Mouse (Mus musculus) kidney, embryonic 16.5 days (tissue): ENCODE results near the gene Ncaph. TPM values are rescaled to one million over a fixed set of nuclear protein-coding genes. Genes with fewer than 3 reads are reported as not detected.
"Not testable (repeated sequence)": the region's sequence is repeated elsewhere in the genome, so short reads cannot be mapped to it uniquely, and the experiment has no call there.

ENCODE experiments used
- ATAC-seq: fragments of 200-750 bp; cut with Nextera tagmentation; 2 replicates; pipeline ENCODE4 v1.8.0; 2017; ENCODE audit warnings: moderate TSS enrichment; ENCODE audit not compliant: low FRiP score, low TSS enrichment
- H3K27ac ChIP-seq: fragments of 300-500 bp; sonication (generic); 2 replicates; pipeline ENCODE4 v1.5.1; 2014; ENCODE audit warnings: low read length
- H3K27me3 ChIP-seq: fragments of 300-500 bp; sonication (generic); 2 replicates; pipeline ENCODE4 v1.6.1; 2014; ENCODE audit warnings: low read length, control low read depth, mixed read lengths; ENCODE audit not compliant: insufficient read depth
- H3K36me3 ChIP-seq: fragments of 300-500 bp; sonication (generic); 2 replicates; pipeline ENCODE4 v1.6.1; 2014; ENCODE audit warnings: low read length, control low read depth, mixed read lengths; ENCODE audit not compliant: insufficient read depth
- H3K4me1 ChIP-seq: fragments of 300-500 bp; sonication (generic); 2 replicates; pipeline ENCODE4 v1.6.1; 2014; ENCODE audit warnings: low read length, control low read depth, mixed read lengths; ENCODE audit not compliant: insufficient read depth
- H3K4me2 ChIP-seq: fragments of 300-500 bp; sonication (generic); replicated peaks from 2 replicates; pipeline ENCODE4 v1.6.1; 2014; ENCODE audit warnings: low read depth, low read length
- H3K4me3 ChIP-seq: fragments of 300-500 bp; sonication (generic); 2 replicates; pipeline ENCODE4 v1.5.1; 2014; ENCODE audit warnings: mild to moderate bottlenecking, low read length
- H3K9ac ChIP-seq: fragments of 300-500 bp; sonication (generic); replicated peaks from 2 replicates; pipeline ENCODE4 v1.6.1; 2014; ENCODE audit warnings: low read length
- H3K9me3 ChIP-seq: fragments of 300-500 bp; sonication (generic); 2 replicates; pipeline ENCODE4 v1.6.1; 2016; ENCODE audit warnings: low read length, control low read depth
- WGBS: fragments of 180-500 bp; shearing (Covaris S2); extraction: QIAGEN DNeasy Blood & Tissue Kit; methylation state at CpG from one replicate; pipeline ENCODE4 v1.1.7; 2014; 5-methylcytosine and 5-hydroxymethylcytosine counted together
- polyA plus RNA-seq: library from polyadenylated mRNA; unstranded; fragments of >200 nt; fragmentation: Nextera tagmentation; extraction: Ambion mirVana; gene quantifications from 2 replicates; pipeline ENCODE4 v1.2.1, GENCODE M21; 2015

Ncaph gene
- polyA plus RNA-seq, 1 experiment from 2014 or later, result 91.5 TPM

DNA sequence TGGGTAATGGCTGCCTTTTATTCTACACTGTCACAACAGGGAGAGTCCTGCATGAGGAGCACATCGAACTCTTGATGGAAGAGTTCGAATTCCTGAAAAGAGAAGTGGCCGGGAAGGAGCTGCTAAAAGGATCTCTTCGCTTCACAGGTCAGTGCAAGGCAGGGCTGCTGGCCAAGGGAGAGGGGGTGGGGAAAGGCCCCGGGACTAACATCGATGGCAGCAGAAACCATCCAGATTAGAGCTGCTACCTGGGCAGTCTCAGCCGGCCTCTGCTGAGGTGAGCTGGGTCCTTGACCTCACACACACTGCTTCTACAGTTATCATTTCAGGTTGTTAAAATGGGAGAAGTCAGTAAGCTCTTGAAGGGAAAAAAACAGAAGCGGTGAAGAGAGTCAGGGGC, 41.8 kb downstream of the Ncaph start:
- Histone ChIP-seq H3K9ac (no peak overlapping the region), H3K27ac (no peak overlapping the region), H3K36me3 (0 out of 2 replicates have a peak, but pooled peaks cover 4% of the 10 kb centered on the region), H3K4me3 (no peak overlapping the region), H3K27me3 (no peaks in the 10 kb centered on the region), H3K9me3 (no peaks in the 10 kb centered on the region), H3K4me2 (no peak overlapping the region), H3K4me1 (no peaks in the 10 kb centered on the region)
- 77% methylated on average over 8 of the region's 8 CpGs for WGBS
- ATAC-seq, result no peak

DNA sequence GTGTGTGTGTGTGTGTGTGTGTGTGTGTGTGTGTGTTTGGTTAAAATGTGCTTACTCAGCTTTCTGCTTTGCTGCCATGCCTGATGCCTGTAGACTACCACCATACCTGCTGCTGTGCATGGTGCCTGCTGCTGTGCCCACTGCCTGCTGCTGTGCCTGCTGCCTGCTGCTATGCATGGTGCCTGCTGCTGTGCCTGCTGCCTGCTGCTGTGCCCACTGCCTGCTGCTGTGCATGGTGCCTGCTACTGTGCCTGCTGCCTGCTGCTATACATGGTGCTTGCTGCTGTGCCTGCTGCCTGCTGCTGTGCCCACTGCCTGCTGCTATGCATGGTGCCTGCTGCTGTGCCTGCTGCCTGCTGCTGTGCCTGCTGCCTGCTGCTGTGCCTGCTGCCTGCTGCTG, 43.6 kb downstream of the Ncaph start:
- H3K4me2 ChIP-seq, H3K9me3 ChIP-seq, H3K4me3 ChIP-seq, H3K9ac ChIP-seq, H3K4me1 ChIP-seq, H3K27me3 ChIP-seq, H3K27ac ChIP-seq, H3K36me3 ChIP-seq, ATAC-seq: not testable (repeated sequence)

DNA sequence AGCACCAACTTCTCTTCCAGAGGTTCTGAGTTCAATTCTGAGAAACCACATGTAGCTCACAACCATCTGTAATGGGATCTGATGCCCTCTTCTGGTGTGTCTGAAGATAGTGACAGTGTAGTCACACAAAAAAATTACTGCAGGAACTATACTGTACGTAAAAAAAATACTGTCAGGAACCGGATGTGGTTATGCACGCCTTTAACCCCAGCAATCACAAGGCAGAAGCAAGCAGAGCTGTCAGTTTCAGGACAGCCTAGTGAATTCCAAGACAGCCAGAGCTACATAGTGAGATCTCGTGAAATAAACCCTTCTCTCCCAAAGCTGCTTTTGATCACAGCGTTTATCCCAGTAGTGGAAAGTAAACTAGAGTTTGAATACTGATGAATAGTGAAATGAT, 47.5 kb downstream of the Ncaph start:
- ATAC-seq, result no peak
- Histone ChIP-seq H3K27me3 (no peaks in the 10 kb centered on the region), H3K4me1 (no peaks in the 10 kb centered on the region), H3K9me3 (no peaks in the 10 kb centered on the region), H3K9ac (no peak overlapping the region), H3K4me2 (no peak overlapping the region), H3K36me3 (0 out of 2 replicates have a peak, but pooled peaks cover 4% of the 10 kb centered on the region), H3K27ac (no peak overlapping the region), H3K4me3 (no peak overlapping the region)
- 83% methylated on average over 5 of the region's 5 CpGs for WGBS

DNA sequence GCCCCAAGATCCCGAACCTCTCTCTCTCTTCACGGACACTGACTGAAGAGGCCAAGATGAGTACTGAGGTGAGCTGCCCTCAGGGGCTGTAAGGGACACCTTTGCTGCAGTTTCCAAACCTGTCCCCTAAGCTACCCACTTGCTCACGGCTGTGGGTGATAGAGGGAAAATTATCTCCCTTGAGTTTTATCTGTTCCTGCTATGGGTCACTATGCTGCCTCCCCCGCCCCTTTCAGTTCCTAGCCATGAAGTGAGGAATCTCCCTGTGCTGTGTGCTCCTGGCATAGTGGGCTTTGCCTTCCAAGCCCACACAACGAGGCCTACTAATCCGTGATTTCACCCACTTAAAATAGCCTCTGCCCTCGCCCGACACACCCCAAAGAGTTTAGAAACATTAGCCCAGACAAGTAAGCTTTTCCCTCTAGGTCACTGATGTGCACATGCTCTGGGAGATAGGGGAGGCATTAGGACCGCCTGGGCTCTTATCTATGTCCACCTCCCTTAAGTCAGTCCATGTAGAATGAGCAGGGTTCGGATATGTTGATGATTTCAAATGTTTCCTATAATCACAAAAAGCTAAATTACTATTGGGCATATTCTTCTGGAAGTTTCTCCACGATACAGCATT, 53.0 kb downstream of the Ncaph start:
- H3K9me3 ChIP-seq, result no peaks in the 10 kb centered on the region

DNA sequence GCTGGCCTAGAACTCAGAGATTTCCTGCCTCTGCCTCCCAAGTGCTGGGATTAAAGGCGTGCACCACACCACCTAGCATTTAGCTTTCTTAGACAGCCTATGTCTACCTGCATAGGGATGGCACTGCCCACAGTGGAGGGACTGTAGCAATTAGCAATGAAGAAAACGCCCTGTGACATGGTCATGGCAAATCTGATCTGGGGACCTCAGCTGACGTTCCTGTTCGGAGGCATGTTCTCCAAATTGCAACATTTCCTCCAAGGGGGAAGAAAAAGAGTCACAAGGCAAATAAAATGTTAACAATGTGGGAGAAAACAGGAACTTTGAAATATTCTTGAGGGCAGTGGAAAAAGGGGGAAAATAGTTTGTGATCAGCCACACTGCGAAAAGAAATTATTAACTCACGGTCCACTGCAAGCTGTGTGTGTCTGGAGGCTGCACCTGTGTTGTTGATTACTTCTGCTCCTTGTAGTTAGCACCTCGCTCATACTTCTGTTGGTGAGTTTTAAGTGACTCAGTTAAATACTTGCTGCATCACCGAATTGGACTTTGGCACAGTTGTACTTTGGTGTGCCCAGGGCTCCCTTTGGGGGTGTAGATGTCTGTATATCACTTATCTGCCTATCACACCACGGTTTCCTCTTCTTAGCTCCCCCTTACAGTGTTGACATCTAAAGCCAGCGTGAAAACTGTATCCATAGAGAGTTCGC, 53.7 kb downstream of the Ncaph start:
- Histone ChIP-seq H3K9me3 (no peaks in the 10 kb centered on the region), H3K4me2 (no peak overlapping the region), H3K4me3 (no peak overlapping the region), H3K27me3 (no peaks in the 10 kb centered on the region), H3K4me1 (no peaks in the 10 kb centered on the region), H3K36me3 (no peaks in the 10 kb centered on the region), H3K27ac (peak overlapping the region; percentile 63), H3K9ac (no peak overlapping the region)
- ATAC-seq, result peak; percentile 90
- WGBS, result 83% methylated on average over 11 of the region's 11 CpGs

More for the DNA sequence above, 53.0 kb downstream of the Ncaph start:
- H3K27ac ChIP-seq, result peak overlapping the region; percentile 63
- H3K4me1 ChIP-seq, result no peaks in the 10 kb centered on the region
- no peaks in the 10 kb centered on the region for H3K27me3 ChIP-seq
- no peak overlapping the region for H3K4me2 ChIP-seq
- 87% methylated on average over 11 of the region's 11 CpGs for WGBS
- no peak overlapping the region for H3K4me3 ChIP-seq
- no peaks in the 10 kb centered on the region for H3K36me3 ChIP-seq
- no peak overlapping the region for H3K9ac ChIP-seq
- ATAC-seq, result peak; percentile 46; the same call in 1 of the 2 replicates

DNA sequence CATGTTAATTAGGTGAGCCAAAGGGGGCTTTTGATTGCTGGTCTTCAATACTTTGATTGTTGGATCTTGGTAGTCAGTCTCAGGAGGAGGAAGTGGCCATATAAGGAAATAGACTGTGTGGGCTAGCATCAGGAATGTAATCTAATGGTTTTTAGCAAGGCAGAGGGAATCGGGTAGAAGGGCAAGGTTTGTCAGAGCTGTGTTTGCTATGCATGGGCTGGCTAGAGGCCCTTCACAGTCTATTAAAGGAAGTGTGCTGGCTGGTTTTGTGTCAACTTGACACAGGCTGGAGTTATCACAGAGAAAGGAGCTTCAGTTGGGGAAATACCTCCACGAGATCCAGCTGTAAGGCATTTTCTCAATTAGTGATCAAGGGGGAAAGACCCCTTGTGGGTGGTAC, 54.7 kb downstream of the Ncaph start:
- H3K4me1 ChIP-seq, H3K36me3 ChIP-seq, ATAC-seq, H3K4me3 ChIP-seq, H3K4me2 ChIP-seq, H3K27ac ChIP-seq, H3K9me3 ChIP-seq, H3K27me3 ChIP-seq, H3K9ac ChIP-seq: not testable (repeated sequence)
- 55% methylated on average over 2 of the region's 2 CpGs for WGBS

DNA sequence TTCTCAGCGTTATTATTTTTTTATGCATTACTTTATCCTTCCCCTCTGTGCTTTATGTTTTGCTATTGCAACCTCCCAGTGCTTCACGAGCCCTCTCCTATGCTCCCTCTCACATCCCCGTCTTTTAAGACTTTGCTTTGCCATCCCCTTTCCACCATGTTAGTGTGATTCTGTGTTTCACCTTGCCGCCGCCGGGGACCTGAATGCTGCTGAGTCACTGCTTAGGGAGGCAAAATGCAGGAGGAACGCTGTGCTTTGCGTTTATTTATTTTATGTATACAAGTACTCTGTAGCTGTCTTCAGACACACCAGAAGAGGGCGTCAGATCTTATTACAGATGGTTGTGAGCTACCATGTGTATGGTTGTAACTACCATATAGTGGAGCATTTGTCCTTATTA, 56.1 kb downstream of the Ncaph start:
- ATAC-seq, result no peak
- WGBS, result 80% methylated on average over 9 of the region's 9 CpGs

DNA sequence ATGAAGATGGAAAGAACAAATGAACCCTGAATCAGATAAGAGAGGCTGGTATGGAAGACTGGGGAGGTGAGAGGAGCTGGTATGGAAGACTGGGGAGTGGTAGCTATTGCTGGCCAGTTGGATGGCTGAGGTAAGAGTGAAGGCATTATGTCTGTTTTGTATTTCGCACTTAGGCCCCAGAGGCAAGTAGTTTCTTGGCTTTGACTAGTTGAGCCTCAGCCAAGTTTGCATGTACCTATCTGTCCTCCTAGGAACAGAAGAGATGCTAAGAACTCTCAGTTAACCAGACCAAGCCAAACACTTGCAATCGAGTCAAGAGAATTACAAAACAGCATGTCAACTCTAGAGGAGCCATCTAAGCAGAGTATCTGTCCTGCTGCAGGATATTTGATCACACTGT, 59.6 kb downstream of the Ncaph start:
- H3K4me1 ChIP-seq, result peaks cover 8% of the 10 kb centered on the region
- ATAC-seq, result no peak
- H3K4me2 ChIP-seq, result no peak overlapping the region
- H3K27ac ChIP-seq, result no peak overlapping the region
- no peaks in the 10 kb centered on the region for H3K36me3 ChIP-seq
- 89% methylated on average over 2 of the region's 2 CpGs for WGBS
- no peak overlapping the region for H3K9ac ChIP-seq
- H3K9me3 ChIP-seq, result no peaks in the 10 kb centered on the region
- H3K4me3 ChIP-seq, result no peak overlapping the region
- no peaks in the 10 kb centered on the region for H3K27me3 ChIP-seq

More for the DNA sequence above, 56.1 kb downstream of the Ncaph start:
- H3K4me2 ChIP-seq, result no peak overlapping the region
- no peaks in the 10 kb centered on the region for H3K36me3 ChIP-seq
- no peak overlapping the region for H3K9ac ChIP-seq
- no peaks in the 10 kb centered on the region for H3K4me1 ChIP-seq
- H3K9me3 ChIP-seq, result no peaks in the 10 kb centered on the region
- no peaks in the 10 kb centered on the region for H3K27me3 ChIP-seq
- H3K4me3 ChIP-seq, result no peak overlapping the region
- H3K27ac ChIP-seq, result no peak overlapping the region

DNA sequence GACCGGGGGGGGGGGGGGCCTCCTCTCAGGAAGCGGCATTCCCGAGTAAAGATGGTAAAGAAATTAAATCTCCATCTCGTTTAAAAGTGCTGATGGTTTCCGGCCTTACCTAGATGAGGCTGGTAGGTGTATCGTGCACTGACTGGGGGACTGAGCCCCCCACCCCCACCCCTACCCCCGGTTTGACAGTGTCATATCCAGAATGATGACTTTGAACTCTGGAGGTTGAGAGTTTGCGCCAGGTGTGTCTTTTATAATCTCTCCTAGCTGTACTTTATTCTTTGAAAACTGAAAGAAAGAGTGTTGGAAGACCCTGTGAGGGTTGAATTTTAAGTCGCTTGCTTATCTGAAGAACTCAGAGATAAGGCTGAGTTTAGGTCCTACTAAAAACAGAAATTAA, 62.9 kb downstream of the Ncaph start:
- WGBS, result 10% methylated on average over 9 of the region's 9 CpGs
- Histone ChIP-seq H3K4me3 (peak overlapping the region; percentile 72), H3K9me3 (no peaks in the 10 kb centered on the region), H3K9ac (peak overlapping the region; percentile 71), H3K36me3 (peaks cover 8% of the 10 kb centered on the region), H3K4me1 (peaks cover 8% of the 10 kb centered on the region), H3K4me2 (peak overlapping the region; percentile 77), H3K27ac (peak overlapping the region; percentile 69; the same call in 1 of the 2 replicates), H3K27me3 (no peaks in the 10 kb centered on the region)
- no peak for ATAC-seq

DNA sequence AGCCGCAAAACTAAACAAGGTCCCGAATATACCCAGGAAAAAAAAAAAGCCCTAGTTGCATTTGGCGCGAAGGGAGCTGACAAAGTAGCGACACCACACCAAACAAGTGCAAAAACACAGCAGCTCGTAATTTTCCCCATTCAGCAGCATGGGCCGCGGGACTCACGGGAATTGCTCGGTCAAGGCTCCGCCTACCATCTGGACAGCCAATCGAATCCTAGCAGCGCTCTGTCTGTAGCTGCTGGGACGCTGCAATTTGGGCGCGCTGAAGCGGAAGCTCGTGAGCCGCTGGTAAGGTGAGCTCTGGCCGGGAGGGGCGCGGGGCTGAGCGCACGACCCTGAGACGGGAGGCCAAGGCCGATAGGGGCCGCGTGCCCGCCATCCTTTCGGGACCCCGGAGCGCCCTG, 63.3 kb downstream of the Ncaph start, which contains the start of gene Blvra:
TSS of gene Blvra (plus strand) at position 231 of the 407 bp plus-strand sequence.
- ATAC-seq, result peak; percentile 100
- H3K9ac ChIP-seq, result peak within 1 kb of the TSS; percentile 71
- H3K27ac ChIP-seq, result peak within 1 kb of the TSS; percentile 77
- H3K27me3 ChIP-seq, result no peaks in the 10 kb centered on the region
- H3K9me3 ChIP-seq, result no peaks in the 10 kb centered on the region
- H3K4me3 ChIP-seq, result peak within 1 kb of the TSS; percentile 72
- H3K36me3 ChIP-seq, result peaks cover 8% of the 10 kb centered on the region
- H3K4me1 ChIP-seq, result peaks cover 8% of the 10 kb centered on the region
- WGBS, result under 1% methylated on average over 27 of the region's 32 CpGs
- H3K4me2 ChIP-seq, result peak within 1 kb of the TSS; percentile 77
